Mouse (Mus musculus) CD8-positive naive resting alpha-beta T cell, adult 2 months (primary cell): ENCODE measurements around the gene Gm49378.
A peak's percentile ranks its signal among the peaks of the same experiment; 100 is the strongest.

Experiments used
- DNase-seq, 2 experiments: peaks; one replicate each; pipeline ENCODE4 v3.0.0; 2022; ENCODE audit warnings: low read depth in 2 of 2, low spot score in 2 of 2

The Gm49378 gene

DNA sequence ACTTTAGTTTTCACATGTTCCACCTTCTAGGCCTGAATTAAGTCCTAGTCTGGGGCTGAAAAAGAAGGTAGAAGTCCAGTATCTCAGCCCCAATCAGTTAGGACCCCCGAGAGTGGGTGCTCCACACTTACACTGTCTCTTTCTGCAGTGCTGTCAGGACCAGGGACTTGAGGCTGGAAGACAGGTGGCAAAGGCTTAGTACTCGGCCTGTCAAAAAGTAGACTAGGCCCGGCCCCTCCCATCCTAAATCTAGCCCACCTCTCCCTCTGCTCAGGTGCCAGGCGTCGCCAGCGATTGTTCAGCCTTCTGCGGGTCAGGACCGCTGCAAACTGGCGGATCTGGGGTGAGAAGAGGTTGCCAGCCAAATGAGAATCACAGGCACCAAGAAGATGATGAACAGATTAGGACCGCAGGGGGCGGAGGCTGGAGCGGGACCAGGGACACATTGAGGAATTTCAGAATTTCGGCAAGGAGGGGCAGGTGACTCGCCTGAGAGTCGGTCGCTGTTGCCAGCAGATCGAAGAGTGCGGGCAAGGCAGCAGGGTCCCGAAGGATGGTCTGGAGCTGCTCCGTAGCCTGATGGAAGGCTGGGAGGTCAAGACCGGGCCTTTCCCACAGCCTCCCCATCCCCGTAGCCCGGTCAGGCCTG lies 2.7 kb downstream of the Gm49378 start:
- no peak for DNase-seq

DNA sequence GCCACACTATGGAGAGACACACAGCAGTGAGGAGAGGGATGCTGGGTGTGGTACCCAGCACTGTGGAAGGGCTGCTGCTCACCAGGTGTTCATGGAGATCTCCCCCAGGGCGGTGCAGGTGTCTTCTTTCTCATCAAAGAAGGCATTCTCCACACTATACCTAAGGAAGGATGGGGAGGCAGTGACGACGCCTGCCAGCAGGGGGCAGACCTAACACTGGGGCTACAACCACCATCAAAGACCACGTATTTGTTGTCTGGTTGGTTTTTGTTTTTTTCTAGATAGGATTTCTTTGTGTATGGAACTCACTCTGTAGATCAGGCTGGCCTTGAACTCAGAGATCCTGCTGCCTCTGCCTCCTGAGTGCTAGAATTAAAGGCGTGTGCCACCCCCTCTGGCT lies 8.4 kb downstream of the Gm49378 start:
- DNase-seq: peak; percentile 76 to 87

DNA sequence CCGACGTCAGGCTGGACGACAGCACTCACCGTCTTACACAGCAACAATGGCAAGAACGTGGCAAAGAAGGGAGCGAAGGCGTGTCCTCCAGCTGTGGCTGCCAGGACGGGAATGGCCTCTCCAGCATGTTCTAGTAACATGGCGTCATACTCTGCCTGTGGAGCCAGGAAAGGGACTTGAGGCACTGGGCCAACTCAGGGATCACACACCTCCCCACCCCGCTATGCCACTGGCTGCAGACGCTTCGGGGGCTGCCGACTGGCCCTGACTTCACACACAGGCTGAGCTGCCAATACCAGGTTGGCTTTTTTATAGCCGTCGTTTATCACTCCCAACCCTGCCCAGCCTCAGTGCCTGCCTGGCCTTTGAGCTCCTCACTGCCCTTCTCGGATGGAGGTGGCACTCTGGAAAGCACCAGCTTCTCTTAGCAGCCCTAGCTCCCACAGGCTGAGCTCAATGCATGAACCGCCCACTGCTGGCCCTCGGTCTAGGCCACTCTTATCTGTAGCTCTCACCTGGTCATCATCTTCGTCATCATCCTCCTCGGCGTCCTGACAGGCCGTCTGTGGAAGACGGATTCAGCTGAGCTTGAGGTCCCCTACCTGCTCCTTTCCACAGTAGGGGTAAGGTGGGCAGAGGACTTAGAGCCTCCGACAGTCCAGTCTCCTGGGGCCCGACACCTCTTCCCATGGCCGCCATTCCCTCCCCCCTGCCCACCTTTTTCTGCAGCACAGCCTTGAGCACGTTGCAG lies 9.4 kb downstream of the Gm49378 start:
- no peak for DNase-seq

DNA sequence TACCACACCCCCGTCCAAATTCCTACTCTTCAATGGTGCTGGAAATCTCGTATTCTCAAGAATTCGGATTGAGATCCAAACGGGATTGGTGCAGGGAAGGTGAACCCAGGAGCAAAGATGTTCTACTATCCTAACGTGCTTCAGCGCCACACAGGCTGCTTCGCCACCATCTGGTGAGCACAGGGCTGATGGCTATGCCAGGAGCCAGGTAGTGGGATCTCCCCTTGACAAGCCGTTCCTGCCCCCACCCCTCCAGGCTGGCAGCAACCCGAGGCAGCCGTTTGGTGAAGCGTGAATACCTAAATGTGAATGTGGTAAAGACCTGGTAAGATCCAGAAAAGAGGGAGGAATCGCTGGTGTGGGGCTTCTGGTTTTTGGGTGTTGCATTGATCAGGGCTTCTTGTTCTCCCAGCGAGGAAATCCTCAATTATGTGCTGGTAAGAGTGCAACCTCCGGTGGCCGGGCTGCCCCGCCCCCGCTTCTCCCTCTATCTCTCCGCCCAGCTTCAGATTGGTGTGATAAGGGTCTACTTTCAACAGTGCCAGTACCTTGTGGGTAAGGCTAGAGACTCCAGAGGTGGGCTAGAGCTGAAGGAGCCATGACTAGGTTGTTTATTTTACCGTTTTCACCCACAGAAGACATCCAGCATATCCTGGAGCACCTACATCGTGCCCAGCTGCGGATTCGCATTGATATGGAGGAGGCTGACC lies 19.1 kb downstream of the Gm49378 start:
- no peak for DNase-seq

GRCm38 (mm10) chr14:55617822-55618221 lies 19.9 kb downstream of the Gm49378 start, which contains the start of gene Rec8:
Gene Rec8, plus strand, starts transcription at chr14:55618037.
- DNase-seq: no peak

GRCm38 (mm10) chr14:55616844-55617243 lies 20.9 kb downstream of the Gm49378 start:
- DNase-seq: no peak

DNA sequence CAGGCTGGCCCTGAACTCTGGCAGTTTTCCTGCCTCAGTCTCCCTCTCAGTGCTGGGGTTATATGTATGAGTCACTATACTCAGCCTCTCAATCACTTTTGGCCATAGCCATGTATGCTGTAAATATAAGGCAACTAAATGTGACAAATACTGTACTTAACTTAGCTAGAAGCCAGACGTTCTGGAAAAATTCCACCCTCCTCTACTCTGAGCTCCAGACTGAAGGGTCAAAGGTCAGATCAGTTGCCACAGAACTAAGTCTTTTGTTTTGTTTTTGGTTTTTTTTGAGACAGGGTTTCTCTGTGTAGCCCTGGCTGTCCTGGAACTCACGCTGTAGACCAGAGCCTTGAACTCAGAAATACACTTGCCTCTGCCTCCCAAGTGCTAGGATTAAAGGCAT lies 21.8 kb downstream of the Gm49378 start:
- DNase-seq: no peak

DNA sequence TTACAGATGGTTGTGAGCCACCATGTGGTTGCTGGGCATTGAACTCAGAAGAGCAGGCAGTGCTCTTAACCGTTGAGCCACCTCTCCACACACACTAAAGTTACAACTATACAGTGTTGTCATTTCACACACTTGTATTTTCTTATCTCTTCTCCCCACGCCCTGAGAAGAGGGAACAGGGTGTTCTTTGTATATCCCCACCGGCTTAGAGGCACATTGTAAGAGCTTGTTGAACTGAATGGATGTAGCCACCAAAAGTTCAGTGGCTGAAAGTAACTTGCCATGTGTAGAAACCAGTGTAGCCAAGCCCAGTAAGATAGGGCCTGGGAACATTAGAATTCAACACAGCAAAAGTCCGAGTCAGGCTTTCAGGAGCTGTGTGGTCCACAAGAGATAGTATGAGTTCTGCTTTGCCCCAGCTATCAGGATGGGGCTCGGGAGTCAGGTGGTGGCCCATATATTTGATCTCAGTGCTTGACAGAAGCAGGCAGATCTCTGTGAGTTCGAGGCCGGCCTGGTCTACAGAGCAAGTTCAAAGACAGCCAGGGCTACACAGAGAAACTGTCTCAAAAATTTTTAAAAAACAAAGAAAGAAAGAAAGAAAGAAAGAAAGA lies 23.0 kb downstream of the Gm49378 start:
- no peak for DNase-seq

DNA sequence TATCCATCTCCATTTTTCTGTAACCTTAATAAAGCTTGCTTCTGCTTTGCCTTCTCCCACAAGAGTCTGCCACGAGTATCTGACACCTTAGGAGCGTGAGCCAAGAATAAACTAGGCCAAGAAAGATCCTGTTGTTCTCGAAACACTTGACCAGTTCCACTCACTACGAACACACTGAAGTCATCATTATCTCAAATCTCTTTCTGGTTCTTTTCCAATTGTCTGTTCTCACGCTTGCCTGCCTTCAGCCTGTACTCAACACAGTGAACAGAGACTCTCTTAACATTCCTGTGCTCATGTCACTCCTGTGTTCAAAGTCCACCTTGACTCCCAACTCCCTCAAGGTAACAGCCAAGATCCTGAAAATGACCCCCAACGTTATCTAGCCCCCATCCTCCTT lies 24.3 kb downstream of the Gm49378 start:
- DNase-seq: no peak

DNA sequence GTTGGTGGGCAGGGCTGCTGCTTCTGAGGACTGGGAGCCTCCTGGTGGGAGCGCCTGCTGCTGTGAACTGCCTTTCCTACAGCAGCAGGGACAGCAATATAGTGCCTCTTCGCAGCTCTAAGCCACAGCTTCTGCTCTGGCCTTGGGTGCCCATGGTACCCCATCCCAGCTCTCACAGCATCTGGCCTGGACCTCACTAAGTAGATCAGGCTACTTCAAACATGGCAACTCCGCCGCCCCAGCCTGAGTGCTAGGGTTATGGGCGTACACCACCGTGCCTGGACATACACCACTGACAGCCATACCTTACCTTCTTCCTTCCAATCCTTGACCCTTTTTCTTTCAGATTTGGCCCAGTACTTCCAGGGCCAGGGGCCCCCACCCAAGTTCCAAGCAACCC lies 29.4 kb downstream of the Gm49378 start:
- no peak for DNase-seq

DNA sequence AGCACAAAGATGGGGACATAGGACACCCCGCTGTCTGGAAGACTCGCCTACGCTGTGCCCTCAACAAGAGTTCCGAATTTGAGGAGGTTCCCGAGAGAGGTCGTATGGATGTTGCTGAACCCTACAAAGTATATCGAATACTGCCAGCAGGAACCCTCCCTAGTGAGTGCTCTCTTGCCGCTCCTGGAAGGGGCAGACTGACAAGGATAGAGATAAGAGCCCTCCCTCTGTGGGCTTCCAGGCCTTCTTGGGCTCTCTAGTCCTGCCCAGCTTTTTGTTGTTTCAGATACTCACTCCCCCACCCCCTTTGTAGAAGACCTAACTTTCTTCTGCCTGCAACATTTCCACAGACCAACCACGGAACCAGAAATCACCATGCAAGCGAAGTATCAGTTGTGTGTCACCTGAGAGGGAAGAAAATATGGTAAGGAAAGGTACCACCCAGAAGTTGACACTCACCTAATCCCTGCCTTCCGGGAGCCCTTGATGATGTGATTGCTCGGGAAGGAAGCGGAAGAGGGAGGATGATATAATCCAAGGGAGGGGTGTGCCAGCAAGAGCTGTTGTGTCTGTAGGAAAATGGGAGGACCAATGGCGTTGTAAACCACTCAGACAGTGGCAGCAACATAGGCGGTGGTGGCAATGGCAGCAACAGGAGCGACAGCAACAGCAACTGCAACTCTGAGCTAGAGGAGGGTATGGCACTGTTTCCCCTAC lies 31.8 kb downstream of the Gm49378 start:
- no peak for DNase-seq

- DNase-seq: no peak
Observed at GRCm38 (mm10) chr14:55604823-55605222, 32.9 kb downstream of the Gm49378 start.

DNA sequence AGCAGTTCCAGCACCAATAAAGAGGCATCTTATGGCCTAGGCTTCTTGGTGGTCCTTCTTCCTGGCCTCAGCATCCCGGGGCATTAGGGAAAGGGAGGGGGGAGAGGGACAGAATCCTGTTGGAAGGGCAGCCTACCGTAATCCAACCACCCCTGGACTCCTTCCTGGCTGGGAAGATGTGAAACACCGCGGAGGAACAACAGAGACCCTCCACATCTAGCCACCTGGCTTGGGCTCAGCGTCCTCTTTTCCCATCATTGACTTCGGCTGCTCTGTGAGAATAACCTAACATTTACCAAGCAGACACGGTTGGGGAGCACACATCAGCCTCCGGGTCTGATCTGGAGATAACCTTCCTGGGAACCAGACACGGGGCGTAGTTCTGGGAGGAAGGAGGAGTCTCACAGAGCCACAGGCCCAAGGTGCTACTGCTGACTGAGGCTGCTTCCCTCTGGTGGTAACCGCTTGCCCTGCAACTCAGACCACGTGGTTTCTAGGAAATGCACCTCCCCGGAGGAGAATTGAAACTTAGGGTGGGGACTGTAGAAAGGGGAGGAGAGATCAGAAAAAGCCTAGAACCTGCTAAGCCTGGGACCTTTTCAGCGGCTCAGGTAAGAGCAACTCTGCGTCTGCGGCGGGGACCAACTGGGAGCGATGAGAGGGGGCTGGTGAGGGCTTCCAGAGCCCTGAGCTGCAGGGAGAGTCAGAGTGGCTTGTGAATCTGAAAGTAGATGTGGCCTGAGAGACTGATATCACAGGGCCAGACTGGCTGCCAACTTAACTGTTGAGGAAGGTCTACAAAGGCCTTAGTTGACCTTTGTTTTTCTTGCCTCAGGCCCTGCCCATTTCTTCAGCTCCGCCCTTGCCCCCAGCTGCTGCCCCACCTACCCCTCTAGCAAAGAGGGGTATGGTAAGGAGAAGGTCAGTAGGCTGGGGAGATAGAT lies 33.8 kb downstream of the Gm49378 start:
- peak; percentile 96 to 98 for DNase-seq

DNA sequence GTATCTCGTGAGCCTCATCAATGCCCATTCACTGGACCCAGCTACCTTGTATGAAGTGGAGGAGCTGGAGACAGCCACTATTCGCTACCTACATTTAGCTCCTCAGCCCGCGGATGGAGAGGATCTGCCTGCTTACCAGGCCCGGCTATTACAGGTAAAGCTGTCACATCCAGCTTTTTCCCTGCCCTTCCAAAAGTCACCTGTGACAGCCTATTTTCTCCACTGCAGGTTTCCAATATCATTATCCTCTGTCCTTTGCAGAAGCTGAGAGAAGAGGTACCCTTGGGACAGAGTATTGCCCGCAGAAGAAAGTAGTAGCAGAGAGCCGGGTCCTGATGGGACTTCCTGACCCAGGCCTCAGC lies 34.4 kb downstream of the Gm49378 start, which contains the start of gene Irf9:
TSS of gene Irf9 (plus strand) at position 301 of the 362 bp plus-strand sequence.
- no peak for DNase-seq

- no peak for DNase-seq
Observed at GRCm38 (mm10) chr14:55598521-55599390, 38.9 kb downstream of the Gm49378 start.

DNA sequence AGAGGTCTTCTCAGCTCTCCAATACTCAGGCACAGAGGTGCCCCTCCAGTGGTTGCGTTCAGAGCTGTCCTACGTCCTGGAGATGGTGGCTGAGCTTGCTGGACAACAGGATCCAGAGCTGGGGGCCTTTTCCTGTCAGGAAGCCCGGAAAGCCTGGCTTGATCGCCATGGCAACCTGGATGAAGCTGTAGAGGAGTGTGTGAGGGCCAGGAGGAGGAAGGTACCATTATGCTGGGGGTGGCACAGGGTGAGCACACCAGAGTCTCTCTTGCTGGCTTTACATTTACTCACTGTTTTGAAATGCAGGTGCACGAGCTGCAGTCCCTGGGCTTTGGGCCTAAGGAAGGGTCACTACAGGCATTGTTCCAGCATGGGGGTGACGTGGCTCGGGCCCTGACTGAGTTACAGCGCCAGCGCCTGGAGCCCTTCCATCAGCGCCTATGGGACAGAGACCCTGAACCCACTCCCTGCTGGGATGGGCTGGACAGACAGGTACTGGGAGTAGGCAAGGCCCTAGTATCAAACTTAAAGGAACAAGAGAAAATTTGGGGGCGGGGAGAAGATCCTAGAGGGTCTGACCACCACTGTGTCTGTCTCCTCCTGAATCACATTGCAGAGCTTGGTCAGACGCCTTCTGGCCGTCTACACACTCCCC lies 41.5 kb downstream of the Gm49378 start:
- no peak for DNase-seq

- no peak for DNase-seq
Observed at GRCm38 (mm10) chr14:55592226-55592625, 45.5 kb downstream of the Gm49378 start.

DNA sequence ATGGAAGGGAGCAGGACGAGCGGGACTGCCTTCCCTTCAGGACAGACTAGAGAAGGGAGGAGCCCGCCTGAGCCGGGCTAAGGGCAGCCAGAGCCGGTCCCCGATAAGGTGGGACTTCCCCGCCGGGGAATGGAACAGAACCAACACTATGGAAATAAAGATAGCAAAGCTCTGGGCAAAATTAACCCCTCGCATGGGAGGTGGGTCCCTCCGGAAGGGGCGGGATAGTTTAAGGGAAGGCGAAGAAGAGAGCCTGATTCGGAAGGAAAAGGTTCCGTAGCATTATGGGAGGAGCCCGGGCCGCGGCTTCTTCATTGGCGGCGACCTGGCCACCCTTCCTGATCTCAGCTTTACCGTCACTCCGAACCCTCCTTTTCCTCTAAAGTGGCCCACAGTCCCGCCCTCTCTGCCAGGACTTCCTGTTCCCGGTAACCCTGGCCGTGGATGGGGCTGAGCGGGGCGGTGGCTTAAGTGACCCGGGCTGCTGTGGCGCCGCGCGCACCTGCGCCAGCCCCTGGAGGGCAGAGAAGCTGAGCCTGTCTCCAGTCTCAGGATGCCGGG lies 46.3 kb downstream of the Gm49378 start, which contains the start of gene Rnf31:
TSS of gene Rnf31 (plus strand) at position 378 of the 561 bp plus-strand sequence.
- DNase-seq: peak; percentile 78 to 82
